Mouse (Mus musculus) embryonic fibroblast, embryonic 13.5 days (primary cell): Measurements from ENCODE around the gene Syde2.

ENCODE experiments used
- CTCF ChIP-seq: IDR thresholded peaks from 2 replicates; pipeline ENCODE4 v1.5.1; 2011; ENCODE audit warnings: mild to moderate bottlenecking, control low read depth, low read length, moderate library complexity, borderline replicate concordance; ENCODE audit not compliant: insufficient read depth
- POLR2A ChIP-seq: IDR thresholded peaks from 2 replicates; pipeline ENCODE4 v1.6.1; 2011; ENCODE audit warnings: low read depth, mild to moderate bottlenecking, control low read depth, low read length, moderate library complexity

DNA sequence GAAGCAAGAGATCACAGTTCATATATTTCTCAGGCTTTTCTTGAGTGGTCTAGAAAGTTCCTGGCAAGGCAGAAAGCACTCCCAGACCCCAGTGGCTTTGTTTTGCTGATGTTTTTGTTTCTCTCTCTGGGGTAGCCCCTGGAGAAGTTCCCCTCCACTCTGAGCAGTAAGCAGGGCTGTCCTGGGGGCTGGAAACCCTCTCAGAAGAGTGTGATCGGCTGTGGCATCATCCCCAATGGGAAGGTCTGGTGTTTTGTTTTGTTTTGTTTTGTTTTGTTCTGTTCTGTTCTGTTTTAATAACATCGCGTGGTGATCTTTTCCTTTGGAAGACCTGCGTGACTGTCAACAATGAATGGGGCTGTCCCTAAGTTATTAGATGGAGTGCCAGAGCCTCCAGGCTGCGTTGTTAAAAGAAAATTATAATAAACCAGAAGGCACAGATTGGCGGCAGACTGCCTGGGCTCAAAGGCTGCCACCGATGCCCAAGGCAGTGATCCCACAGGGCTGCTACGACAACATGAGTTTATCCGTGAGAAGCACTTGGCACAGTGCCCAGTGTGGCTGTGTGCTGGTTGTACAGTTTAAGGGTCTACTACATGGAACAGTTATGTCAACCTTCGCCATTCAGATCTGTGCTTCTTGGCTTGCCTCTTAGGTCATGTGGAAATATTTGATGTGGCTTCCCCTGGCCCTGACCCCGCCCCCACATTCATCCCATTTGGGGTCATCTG is 63.8 kb downstream of the Syde2 start:
- no peak for TF ChIP-seq CTCF
- no peak for TF ChIP-seq POLR2A
